Mouse (Mus musculus): ENCODE results near the gene Cgn.
"Not testable (repeated sequence)": the region's sequence is repeated elsewhere in the genome, so short reads cannot be mapped to it uniquely, and the experiment has no call there.

Gene Cgn

DNA sequence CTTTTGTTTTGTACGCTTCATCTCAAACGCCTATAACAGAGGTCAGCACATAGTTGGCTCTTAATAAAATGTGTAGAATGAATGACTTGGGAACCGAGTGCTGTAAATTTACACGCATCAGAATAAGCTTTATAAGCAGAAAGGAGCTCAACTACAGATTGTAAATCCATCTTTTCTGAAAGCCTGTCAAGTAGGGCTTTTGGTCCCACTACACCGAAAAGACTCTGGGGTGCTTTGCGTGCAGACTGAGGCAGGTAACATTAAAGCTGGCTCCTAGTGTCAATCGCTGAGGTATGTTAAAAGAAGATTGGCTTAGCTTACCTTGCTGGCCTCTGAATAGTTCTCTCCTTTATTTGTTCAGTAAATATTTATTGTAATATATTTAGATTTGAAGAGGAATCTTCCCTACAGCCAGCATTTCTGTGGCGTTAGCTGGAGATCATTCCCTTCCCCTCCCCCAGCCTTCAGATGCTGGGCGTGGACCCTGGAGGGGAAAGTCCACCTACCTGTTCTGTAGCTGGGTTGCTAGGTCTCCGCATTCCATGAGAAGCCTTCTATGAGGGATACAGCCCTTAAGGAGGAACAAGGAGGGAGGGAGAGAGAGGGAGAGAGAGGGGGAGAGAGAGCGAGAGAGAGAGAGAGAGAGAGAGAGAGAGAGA lies 959 bp upstream of the Cgn start:
- TF ChIP-seq CTCF (conservative IDR thresholded peaks at IDR 0.05; ENCODE audit: low read length), result no peak
- TF ChIP-seq POU5F1 (IDR thresholded peaks at IDR 0.05; ENCODE audit: borderline replicate concordance, low read length), result no peak
- TF ChIP-seq NANOG (IDR thresholded peaks at IDR 0.05; ENCODE audit: borderline replicate concordance, low read length), result no peak
- H3K4me1 ChIP-seq (replicated peaks; ENCODE audit: low read depth, low read length), result peaks cover 47% of the 10 kb centered on the region

DNA sequence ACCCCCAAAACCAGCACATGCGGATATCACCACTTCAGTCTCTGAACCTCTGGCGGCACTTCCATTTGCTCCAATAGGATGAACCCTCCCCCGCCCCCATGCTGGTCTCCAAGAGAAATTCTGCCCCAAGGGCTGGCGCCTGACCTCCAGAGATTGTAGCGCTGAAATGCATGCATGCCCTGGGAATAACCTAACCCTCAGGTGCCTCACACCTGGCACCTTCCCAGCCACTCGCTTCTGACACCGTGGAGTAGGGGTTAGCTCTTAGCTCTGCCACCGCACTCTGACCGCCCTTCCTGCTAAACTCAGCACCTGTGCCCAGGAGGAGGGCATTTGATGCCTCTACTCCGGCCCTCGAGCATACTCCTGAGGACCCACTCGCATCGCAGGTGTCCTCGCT lies 334 bp downstream of the Cgn start:
- Histone ChIP-seq H3K4me3 (replicated peaks; ENCODE audit: low read length) (peak overlapping the region; percentile 90), H3K27me3 (ENCODE audit: insufficient read depth, low read length) (peaks cover 33% of the 10 kb centered on the region), H3K36me3 (ENCODE audit: insufficient read depth, low read length) (no peaks in the 10 kb centered on the region), H3K9me3 (ENCODE audit: low read length) (peaks cover 5% of the 10 kb centered on the region), H3K4me1 (replicated peaks; ENCODE audit: low read depth, low read length) (peaks cover 54% of the 10 kb centered on the region)
- TF ChIP-seq NANOG (IDR thresholded peaks at IDR 0.05; ENCODE audit: borderline replicate concordance, low read length) (no peak), POU5F1 (IDR thresholded peaks at IDR 0.05; ENCODE audit: borderline replicate concordance, low read length) (no peak), CTCF (conservative IDR thresholded peaks at IDR 0.05; ENCODE audit: low read length) (no peak)

More for the DNA sequence above, 959 bp upstream of the Cgn start:
- peaks cover 12% of the 10 kb centered on the region for H3K9me3 ChIP-seq (ENCODE audit: low read length)
- no peaks in the 10 kb centered on the region for H3K36me3 ChIP-seq (ENCODE audit: insufficient read depth, low read length)
- H3K4me3 ChIP-seq (replicated peaks; ENCODE audit: low read length), result peak overlapping the region; percentile 90
- peaks cover 29% of the 10 kb centered on the region for H3K27me3 ChIP-seq (ENCODE audit: insufficient read depth, low read length)

- Histone ChIP-seq H3K27me3 (ENCODE audit: insufficient read depth, low read length) (peaks cover 49% of the 10 kb centered on the region), H3K9me3 (ENCODE audit: low read length) (no peaks in the 10 kb centered on the region), H3K4me3 (replicated peaks; ENCODE audit: low read length) (no peak overlapping the region), H3K4me1 (replicated peaks; ENCODE audit: low read depth, low read length) (peaks cover 61% of the 10 kb centered on the region), H3K36me3 (ENCODE audit: insufficient read depth, low read length) (no peaks in the 10 kb centered on the region)
- TF ChIP-seq POU5F1 (IDR thresholded peaks at IDR 0.05; ENCODE audit: borderline replicate concordance, low read length) (no peak), NANOG (IDR thresholded peaks at IDR 0.05; ENCODE audit: borderline replicate concordance, low read length) (no peak), CTCF (conservative IDR thresholded peaks at IDR 0.05; ENCODE audit: low read length) (no peak)
Observed at GRCm38 (mm10) chr3:94784171-94784701, 2.1 kb downstream of the Cgn start.

GRCm38 (mm10) chr3:94783462-94783931 lies 2.8 kb downstream of the Cgn start:
- TF ChIP-seq CTCF (conservative IDR thresholded peaks at IDR 0.05; ENCODE audit: low read length) (no peak), NANOG (IDR thresholded peaks at IDR 0.05; ENCODE audit: borderline replicate concordance, low read length) (no peak), POU5F1 (IDR thresholded peaks at IDR 0.05; ENCODE audit: borderline replicate concordance, low read length) (no peak)
- H3K27me3 ChIP-seq (ENCODE audit: insufficient read depth, low read length), result peaks cover 56% of the 10 kb centered on the region

DNA sequence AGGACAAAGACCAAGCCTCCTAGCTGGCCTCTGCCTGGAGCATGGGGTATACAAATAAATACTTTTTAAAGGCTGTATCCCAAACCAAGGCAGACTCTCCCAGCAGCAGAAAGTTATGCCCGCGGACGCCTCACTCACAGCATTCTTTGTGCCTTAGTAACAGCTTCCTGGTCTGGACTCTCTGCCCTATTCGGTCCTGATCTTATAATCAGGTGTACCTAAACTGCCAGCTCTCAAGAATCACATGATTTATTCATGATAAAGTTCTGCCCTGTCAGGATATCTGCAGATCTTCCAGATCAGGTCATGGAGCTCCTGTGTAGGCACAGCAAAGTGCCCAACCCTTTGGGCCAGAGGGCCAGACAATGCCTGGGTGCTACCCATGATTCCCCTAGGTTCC lies 3.4 kb downstream of the Cgn start:
- peaks cover 66% of the 10 kb centered on the region for H3K4me1 ChIP-seq (replicated peaks; ENCODE audit: low read depth, low read length)
- H3K9me3 ChIP-seq (ENCODE audit: low read length), result no peaks in the 10 kb centered on the region
- H3K36me3 ChIP-seq (ENCODE audit: insufficient read depth, low read length), result peaks cover 12% of the 10 kb centered on the region
- H3K4me3 ChIP-seq (replicated peaks; ENCODE audit: low read length), result peak overlapping the region; percentile 49
- no peak for TF ChIP-seq POU5F1 (IDR thresholded peaks at IDR 0.05; ENCODE audit: borderline replicate concordance, low read length)
- TF ChIP-seq CTCF (conservative IDR thresholded peaks at IDR 0.05; ENCODE audit: low read length), result no peak
- TF ChIP-seq NANOG (IDR thresholded peaks at IDR 0.05; ENCODE audit: borderline replicate concordance, low read length), result no peak
- H3K27me3 ChIP-seq (ENCODE audit: insufficient read depth, low read length), result peaks cover 58% of the 10 kb centered on the region

More at GRCm38 (mm10) chr3:94783462-94783931, 2.8 kb downstream of the Cgn start:
- Histone ChIP-seq H3K36me3 (ENCODE audit: insufficient read depth, low read length) (peaks cover 7% of the 10 kb centered on the region), H3K9me3 (ENCODE audit: low read length) (no peaks in the 10 kb centered on the region), H3K4me1 (replicated peaks; ENCODE audit: low read depth, low read length) (peaks cover 66% of the 10 kb centered on the region), H3K4me3 (replicated peaks; ENCODE audit: low read length) (peak overlapping the region; percentile 49)

DNA sequence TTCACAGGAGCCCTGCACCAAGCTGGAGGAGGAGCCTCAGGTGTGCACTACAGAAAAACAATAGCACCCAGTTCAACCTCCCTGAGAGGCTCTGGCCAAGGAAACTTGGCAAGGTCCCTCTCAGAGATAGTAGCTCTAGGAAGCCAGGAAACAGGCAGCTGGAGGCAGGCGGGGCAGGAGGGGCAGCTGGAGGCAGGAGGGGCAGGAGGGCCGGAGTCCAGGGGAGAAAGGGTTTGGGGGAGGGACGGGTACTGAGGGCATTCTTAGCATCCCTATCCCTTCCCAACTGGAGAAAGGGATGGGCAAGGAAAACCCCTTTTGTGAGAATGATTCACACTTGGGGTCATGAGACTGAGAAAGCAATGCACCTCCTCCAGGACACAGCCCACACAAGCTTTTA lies 4.9 kb downstream of the Cgn start:
- Histone ChIP-seq H3K4me3 (replicated peaks; ENCODE audit: low read length) (no peak overlapping the region), H3K27me3 (ENCODE audit: insufficient read depth, low read length) (peaks cover 57% of the 10 kb centered on the region), H3K36me3 (ENCODE audit: insufficient read depth, low read length) (peaks cover 20% of the 10 kb centered on the region), H3K4me1 (replicated peaks; ENCODE audit: low read depth, low read length) (peaks cover 57% of the 10 kb centered on the region), H3K9me3 (ENCODE audit: low read length) (no peaks in the 10 kb centered on the region)
- TF ChIP-seq NANOG (IDR thresholded peaks at IDR 0.05; ENCODE audit: borderline replicate concordance, low read length) (no peak), POU5F1 (IDR thresholded peaks at IDR 0.05; ENCODE audit: borderline replicate concordance, low read length) (no peak), CTCF (conservative IDR thresholded peaks at IDR 0.05; ENCODE audit: low read length) (no peak)

DNA sequence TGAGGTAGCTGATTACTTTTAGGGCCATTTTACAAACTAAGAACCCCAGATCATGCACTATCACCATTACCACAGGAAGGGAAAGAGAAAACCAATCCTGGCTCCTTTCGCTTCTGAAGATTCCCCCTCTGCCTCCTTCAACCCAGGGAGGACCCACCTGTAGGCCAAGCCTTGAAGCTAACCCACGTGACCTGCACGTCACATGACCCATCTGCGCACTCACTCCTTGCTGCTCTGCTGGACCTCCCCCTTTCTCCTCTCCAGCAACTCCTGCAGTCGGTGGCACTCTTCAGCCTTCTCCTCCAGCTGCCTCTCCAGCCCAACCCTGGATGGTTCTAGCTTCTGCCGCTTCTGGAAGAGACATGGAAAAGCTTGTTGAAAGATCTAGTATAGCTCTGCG lies 10.4 kb downstream of the Cgn start:
- H3K9me3 ChIP-seq (ENCODE audit: low read length), result no peaks in the 10 kb centered on the region
- peaks cover 57% of the 10 kb centered on the region for H3K36me3 ChIP-seq (ENCODE audit: insufficient read depth, low read length)
- no peak for TF ChIP-seq NANOG (IDR thresholded peaks at IDR 0.05; ENCODE audit: borderline replicate concordance, low read length)
- no peak for TF ChIP-seq POU5F1 (IDR thresholded peaks at IDR 0.05; ENCODE audit: borderline replicate concordance, low read length)
- TF ChIP-seq CTCF (conservative IDR thresholded peaks at IDR 0.05; ENCODE audit: low read length), result no peak
- H3K4me3 ChIP-seq (replicated peaks; ENCODE audit: low read length), result no peak overlapping the region
- H3K4me1 ChIP-seq (replicated peaks; ENCODE audit: low read depth, low read length), result peaks cover 20% of the 10 kb centered on the region
- peaks cover 34% of the 10 kb centered on the region for H3K27me3 ChIP-seq (ENCODE audit: insufficient read depth, low read length)

DNA sequence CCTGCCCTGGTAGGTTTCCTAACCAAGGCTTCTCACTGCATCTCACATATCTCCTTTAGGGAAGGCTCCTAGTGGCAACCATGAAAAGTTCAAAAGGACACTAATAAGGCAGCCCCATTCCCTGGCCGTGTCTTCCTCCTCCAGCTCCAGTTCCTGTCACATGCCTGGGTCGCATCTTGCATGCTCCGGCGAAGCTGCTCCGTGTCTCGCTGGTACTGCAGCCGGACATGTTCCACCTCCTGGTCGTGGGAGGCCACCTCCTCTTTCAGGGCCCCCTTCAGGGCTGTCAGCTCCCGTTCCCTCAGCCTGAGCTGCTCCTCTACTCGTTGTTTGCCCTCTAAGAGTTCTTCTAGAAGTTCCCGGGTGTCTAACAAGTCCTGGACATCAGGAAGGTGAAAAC lies 12.3 kb downstream of the Cgn start:
- H3K4me3 ChIP-seq (replicated peaks; ENCODE audit: low read length), result no peak overlapping the region
- TF ChIP-seq NANOG (IDR thresholded peaks at IDR 0.05; ENCODE audit: borderline replicate concordance, low read length) (no peak), CTCF (conservative IDR thresholded peaks at IDR 0.05; ENCODE audit: low read length) (no peak), POU5F1 (IDR thresholded peaks at IDR 0.05; ENCODE audit: borderline replicate concordance, low read length) (no peak)
- no peaks in the 10 kb centered on the region for H3K9me3 ChIP-seq (ENCODE audit: low read length)
- H3K4me1 ChIP-seq (replicated peaks; ENCODE audit: low read depth, low read length), result peaks cover 11% of the 10 kb centered on the region
- peaks cover 17% of the 10 kb centered on the region for H3K27me3 ChIP-seq (ENCODE audit: insufficient read depth, low read length)
- H3K36me3 ChIP-seq (ENCODE audit: insufficient read depth, low read length), result peaks cover 60% of the 10 kb centered on the region

- not testable (repeated sequence) for H3K9me3 ChIP-seq (ENCODE audit: low read length); H3K4me3 ChIP-seq (replicated peaks; ENCODE audit: low read length); H3K4me1 ChIP-seq (replicated peaks; ENCODE audit: low read depth, low read length); H3K27me3 ChIP-seq (ENCODE audit: insufficient read depth, low read length); H3K36me3 ChIP-seq (ENCODE audit: insufficient read depth, low read length)
Observed at GRCm38 (mm10) chr3:94765456-94765855, 20.8 kb downstream of the Cgn start.

GRCm38 (mm10) chr3:94764545-94765292 lies 21.6 kb downstream of the Cgn start:
- not testable (repeated sequence) for H3K4me3 ChIP-seq (replicated peaks; ENCODE audit: low read length); H3K4me1 ChIP-seq (replicated peaks; ENCODE audit: low read depth, low read length); H3K9me3 ChIP-seq (ENCODE audit: low read length); H3K36me3 ChIP-seq (ENCODE audit: insufficient read depth, low read length); H3K27me3 ChIP-seq (ENCODE audit: insufficient read depth, low read length)

GRCm38 (mm10) chr3:94758427-94758826 lies 27.9 kb downstream of the Cgn start:
- H3K27me3 ChIP-seq (ENCODE audit: insufficient read depth, low read length); H3K36me3 ChIP-seq (ENCODE audit: insufficient read depth, low read length); H3K9me3 ChIP-seq (ENCODE audit: low read length): not testable (repeated sequence)

DNA sequence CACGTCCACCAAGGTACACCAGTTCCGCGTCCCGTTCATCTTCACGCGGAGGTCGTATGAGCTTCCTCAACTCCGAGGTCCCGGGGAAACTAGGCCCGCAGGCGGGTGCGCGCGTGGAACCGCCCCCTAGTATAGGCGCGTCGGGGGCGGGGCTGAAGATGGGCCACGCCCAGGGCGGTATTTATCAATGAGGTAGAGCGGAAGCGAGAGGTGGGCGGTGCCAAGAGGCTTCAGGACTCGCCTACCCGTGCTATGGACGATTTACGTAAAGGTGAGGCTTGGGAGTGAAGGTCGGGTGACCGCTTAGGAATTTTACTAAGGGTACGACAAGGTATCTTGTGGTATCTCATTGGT lies 28.3 kb downstream of the Cgn start:
- H3K27me3 ChIP-seq (ENCODE audit: insufficient read depth, low read length); H3K4me1 ChIP-seq (replicated peaks; ENCODE audit: low read depth, low read length); H3K4me3 ChIP-seq (replicated peaks; ENCODE audit: low read length); H3K9me3 ChIP-seq (ENCODE audit: low read length); H3K36me3 ChIP-seq (ENCODE audit: insufficient read depth, low read length): not testable (repeated sequence)

More at GRCm38 (mm10) chr3:94758427-94758826, 27.9 kb downstream of the Cgn start:
- H3K4me3 ChIP-seq (replicated peaks; ENCODE audit: low read length); H3K4me1 ChIP-seq (replicated peaks; ENCODE audit: low read depth, low read length): not testable (repeated sequence)
